Mouse (Mus musculus) liver, embryonic 15.5 days (tissue): ENCODE results near the gene Rps6kl1. TPM values are rescaled to one million over a fixed set of nuclear protein-coding genes. Genes with fewer than 3 reads are reported as not detected.
A peak's percentile ranks its signal among the peaks of the same experiment; 100 is the strongest.

ENCODE experiments used
- ATAC-seq: fragments of 200-750 bp; cut with Nextera tagmentation; 2 replicates; pipeline ENCODE4 v1.8.0; 2017; ENCODE audit warnings: moderate number of reproducible peaks, mild to moderate bottlenecking, moderate library complexity; ENCODE audit not compliant: insufficient read depth
- H3K27ac ChIP-seq: fragments of 300-500 bp; sonication (generic); replicated peaks from 2 replicates; pipeline ENCODE4 v1.5.1; 2015; ENCODE audit warnings: mild to moderate bottlenecking, inconsistent platforms
- H3K27me3 ChIP-seq: fragments of 300-500 bp; sonication (generic); 2 replicates; pipeline ENCODE4 v1.6.1; 2015; ENCODE audit warnings: mild to moderate bottlenecking, inconsistent platforms
- H3K36me3 ChIP-seq: fragments of 300-500 bp; sonication (generic); replicated peaks from 2 replicates; pipeline ENCODE4 v1.6.1; 2015; ENCODE audit warnings: moderate library complexity, mild to moderate bottlenecking, inconsistent platforms
- H3K4me1 ChIP-seq: fragments of 300-500 bp; sonication (generic); replicated peaks from 2 replicates; pipeline ENCODE4 v1.6.1; 2015; ENCODE audit warnings: inconsistent platforms
- H3K4me2 ChIP-seq: fragments of 300-500 bp; sonication (generic); 2 replicates; pipeline ENCODE4 v1.6.1; 2015; ENCODE audit warnings: moderate library complexity, mild to moderate bottlenecking, inconsistent platforms
- H3K4me3 ChIP-seq: fragments of 300-500 bp; sonication (generic); replicated peaks from 2 replicates; pipeline ENCODE4 v1.5.1; 2015; ENCODE audit warnings: mild to moderate bottlenecking, inconsistent platforms
- H3K9ac ChIP-seq: fragments of 300-500 bp; sonication (generic); 2 replicates; pipeline ENCODE4 v1.6.1; 2015; ENCODE audit warnings: moderate library complexity, mild to moderate bottlenecking, inconsistent platforms
- H3K9me3 ChIP-seq: fragments of 300-500 bp; sonication (generic); replicated peaks from 2 replicates; pipeline ENCODE4 v1.6.1; 2016; ENCODE audit warnings: inconsistent platforms
- WGBS: fragments of 180-500 bp; shearing (Covaris S2); methylation state at CpG from one replicate; pipeline ENCODE4 v1.1.7; 2015; ENCODE audit warnings: mixed read lengths; ENCODE audit not compliant: insufficient replicate concordance; 5-methylcytosine and 5-hydroxymethylcytosine counted together
- polyA plus RNA-seq: library from polyadenylated mRNA; unstranded; fragments of >200 nt; fragmentation: Nextera tagmentation; extraction: Ambion mirVana; gene quantifications from 2 replicates; pipeline ENCODE4 v1.2.1, GENCODE M21; 2015

Rps6kl1 gene
- 0.56 and 0.64 TPM in 2 replicates for polyA plus RNA-seq

- Histone ChIP-seq H3K4me1 (peaks cover 15% of the 10 kb centered on the region), H3K9ac (no peak within 1 kb of the TSS; the same call in 1 of the 2 replicates), H3K4me2 (peak within 1 kb of the TSS; percentile 61), H3K9me3 (no peaks in the 10 kb centered on the region), H3K36me3 (no peaks in the 10 kb centered on the region), H3K27me3 (peaks cover 25% of the 10 kb centered on the region), H3K4me3 (peak within 1 kb of the TSS; percentile 27), H3K27ac (no peak within 1 kb of the TSS)
- WGBS = 12% methylated on average over 28 of the region's 28 CpGs
- peak; percentile 65 for ATAC-seq
Observed at GRCm38 (mm10) chr12:85151002-85151774, at the start of gene Rps6kl1. Gene Rps6kl1 (minus strand): TSS chr12:85151264.

- Histone ChIP-seq H3K4me1 (no peaks in the 10 kb centered on the region), H3K27ac (no peak overlapping the region), H3K27me3 (no peaks in the 10 kb centered on the region), H3K9ac (no peak overlapping the region), H3K9me3 (no peaks in the 10 kb centered on the region), H3K36me3 (no peaks in the 10 kb centered on the region), H3K4me3 (no peak overlapping the region), H3K4me2 (no peak overlapping the region)
- WGBS = 60% methylated on average over 1 of the region's 1 CpGs
- no peak for ATAC-seq
Observed at GRCm38 (mm10) chr12:85199954-85200353, 48.9 kb upstream of the Rps6kl1 start.

GRCm38 (mm10) chr12:85197936-85198335 lies 46.9 kb upstream of the Rps6kl1 start:
- WGBS = 53% methylated on average over 8 of the region's 8 CpGs
- Histone ChIP-seq H3K4me2 (no peak overlapping the region), H3K4me3 (no peak overlapping the region), H3K4me1 (no peaks in the 10 kb centered on the region), H3K27me3 (no peaks in the 10 kb centered on the region), H3K27ac (no peak overlapping the region), H3K9ac (no peak overlapping the region), H3K36me3 (no peaks in the 10 kb centered on the region), H3K9me3 (no peaks in the 10 kb centered on the region)
- no peak for ATAC-seq

- WGBS = 81% methylated on average over 7 of the region's 7 CpGs
- no peak for ATAC-seq
- H3K4me1 ChIP-seq = 0 out of 2 replicates have a peak, but pooled peaks cover 5% of the 10 kb centered on the region
- H3K36me3 ChIP-seq = no peaks in the 10 kb centered on the region
- H3K4me2 ChIP-seq = no peak overlapping the region
- no peak overlapping the region for H3K9ac ChIP-seq
- H3K4me3 ChIP-seq = no peak overlapping the region
- H3K27ac ChIP-seq = no peak overlapping the region
- H3K27me3 ChIP-seq = no peaks in the 10 kb centered on the region
- no peaks in the 10 kb centered on the region for H3K9me3 ChIP-seq
Observed at GRCm38 (mm10) chr12:85197371-85197770, 46.3 kb upstream of the Rps6kl1 start.

GRCm38 (mm10) chr12:85196191-85196590 lies 45.1 kb upstream of the Rps6kl1 start:
- Histone ChIP-seq H3K36me3 (no peaks in the 10 kb centered on the region), H3K27ac (no peak overlapping the region), H3K4me2 (no peak overlapping the region), H3K9me3 (no peaks in the 10 kb centered on the region), H3K4me1 (0 out of 2 replicates have a peak, but pooled peaks cover 8% of the 10 kb centered on the region), H3K9ac (no peak overlapping the region), H3K27me3 (no peaks in the 10 kb centered on the region), H3K4me3 (no peak overlapping the region)
- 70% methylated on average over 10 of the region's 10 CpGs for WGBS
- no peak for ATAC-seq

GRCm38 (mm10) chr12:85195086-85195485 lies 44.0 kb upstream of the Rps6kl1 start:
- WGBS = 75% methylated on average over 5 of the region's 5 CpGs
- Histone ChIP-seq H3K27ac (no peak overlapping the region), H3K36me3 (no peaks in the 10 kb centered on the region), H3K4me3 (no peak overlapping the region), H3K4me2 (no peak overlapping the region), H3K27me3 (no peaks in the 10 kb centered on the region), H3K4me1 (0 out of 2 replicates have a peak, but pooled peaks cover 8% of the 10 kb centered on the region), H3K9ac (no peak overlapping the region), H3K9me3 (no peaks in the 10 kb centered on the region)
- ATAC-seq = no peak

GRCm38 (mm10) chr12:85194623-85195018 lies 43.6 kb upstream of the Rps6kl1 start:
- no peak for ATAC-seq
- H3K27ac ChIP-seq = no peak overlapping the region

GRCm38 (mm10) chr12:85193923-85194622 lies 43.0 kb upstream of the Rps6kl1 start:
- Histone ChIP-seq H3K27ac (no peak overlapping the region), H3K27me3 (no peaks in the 10 kb centered on the region), H3K36me3 (no peaks in the 10 kb centered on the region), H3K9me3 (no peaks in the 10 kb centered on the region), H3K4me1 (0 out of 2 replicates have a peak, but pooled peaks cover 8% of the 10 kb centered on the region), H3K4me2 (no peak overlapping the region), H3K4me3 (no peak overlapping the region), H3K9ac (no peak overlapping the region)
- 78% methylated on average over 11 of the region's 11 CpGs for WGBS
- no peak for ATAC-seq

More at GRCm38 (mm10) chr12:85194623-85195018, 43.6 kb upstream of the Rps6kl1 start:
- H3K4me2 ChIP-seq = no peak overlapping the region
- H3K27me3 ChIP-seq = no peaks in the 10 kb centered on the region
- 0 out of 2 replicates have a peak, but pooled peaks cover 8% of the 10 kb centered on the region for H3K4me1 ChIP-seq
- H3K9ac ChIP-seq = no peak overlapping the region
- H3K4me3 ChIP-seq = no peak overlapping the region
- no peaks in the 10 kb centered on the region for H3K9me3 ChIP-seq
- H3K36me3 ChIP-seq = no peaks in the 10 kb centered on the region
- 62% methylated on average over 4 of the region's 4 CpGs for WGBS

GRCm38 (mm10) chr12:85193146-85193545 lies 42.1 kb upstream of the Rps6kl1 start:
- Histone ChIP-seq H3K36me3 (no peaks in the 10 kb centered on the region), H3K4me2 (no peak overlapping the region), H3K27me3 (no peaks in the 10 kb centered on the region), H3K9me3 (no peaks in the 10 kb centered on the region), H3K4me3 (no peak overlapping the region), H3K4me1 (0 out of 2 replicates have a peak, but pooled peaks cover 8% of the 10 kb centered on the region), H3K27ac (no peak overlapping the region), H3K9ac (no peak overlapping the region)
- 63% methylated on average over 10 of the region's 10 CpGs for WGBS
- ATAC-seq = no peak

- Histone ChIP-seq H3K9me3 (no peaks in the 10 kb centered on the region), H3K9ac (no peak overlapping the region), H3K4me2 (no peak overlapping the region), H3K36me3 (no peaks in the 10 kb centered on the region), H3K4me3 (no peak overlapping the region), H3K27me3 (no peaks in the 10 kb centered on the region), H3K27ac (no peak overlapping the region), H3K4me1 (0 out of 2 replicates have a peak, but pooled peaks cover 8% of the 10 kb centered on the region)
- 19% methylated on average over 19 of the region's 19 CpGs for WGBS
- no peak for ATAC-seq
Observed at GRCm38 (mm10) chr12:85192461-85193108, 41.5 kb upstream of the Rps6kl1 start.

- no peaks in the 10 kb centered on the region for H3K36me3 ChIP-seq
- no peak overlapping the region for H3K9ac ChIP-seq
- ATAC-seq = no peak
- H3K27me3 ChIP-seq = no peaks in the 10 kb centered on the region; the same call in 1 of the 2 replicates
- H3K4me3 ChIP-seq = no peak overlapping the region
- H3K4me1 ChIP-seq = 0 out of 2 replicates have a peak, but pooled peaks cover 8% of the 10 kb centered on the region
- H3K9me3 ChIP-seq = no peaks in the 10 kb centered on the region
- H3K4me2 ChIP-seq = no peak overlapping the region
- no peak overlapping the region for H3K27ac ChIP-seq
- 62% methylated on average over 7 of the region's 7 CpGs for WGBS
Observed at GRCm38 (mm10) chr12:85190290-85190689, 39.2 kb upstream of the Rps6kl1 start.
